Mouse (Mus musculus) cerebellum, adult 2 months (tissue): Measurements from ENCODE around the gene Pdx1. TPM values are rescaled to one million over a fixed set of nuclear protein-coding genes. Genes with fewer than 3 reads are reported as not detected.

Experiments
- DNase-seq, 2 experiments: peaks; one replicate each; pipeline ENCODE4 v3.0.0; 2021
- H3K27ac ChIP-seq: fragments of 200-500 bp; 2 replicates; pipeline ENCODE4 v1.5.1; 2012; ENCODE audit warnings: low read length, control low read depth, inconsistent platforms; ENCODE audit not compliant: insufficient read depth
- H3K27me3 ChIP-seq: fragments of 200-500 bp; 2 replicates; pipeline ENCODE4 v1.6.1; 2012; ENCODE audit warnings: inconsistent platforms, mild to moderate bottlenecking, low read length, moderate library complexity; ENCODE audit not compliant: control insufficient read depth, insufficient read depth
- H3K4me1 ChIP-seq: fragments of 200-500 bp; 2 replicates; pipeline ENCODE4 v1.6.1; 2011; ENCODE audit warnings: low read length; ENCODE audit not compliant: control insufficient read depth, insufficient read depth
- H3K4me3 ChIP-seq: fragments of 200-500 bp; replicated peaks from 2 replicates; pipeline ENCODE3; 2011; ENCODE audit warnings: mild to moderate bottlenecking, low read depth, low read length, control low read depth; ENCODE audit not compliant: insufficient read depth
- CTCF ChIP-seq: fragments of 200-500 bp; IDR thresholded peaks from 2 replicates; pipeline ENCODE4 v1.5.1; 2011; ENCODE audit warnings: low read depth, mild to moderate bottlenecking, control low read depth, low read length, moderate library complexity, borderline replicate concordance; ENCODE audit not compliant: insufficient read depth
- POLR2A ChIP-seq: fragments of 200-500 bp; IDR thresholded peaks from 2 replicates; pipeline ENCODE4 v1.6.1; 2011; ENCODE audit warnings: low read length, control low read depth, borderline replicate concordance; ENCODE audit not compliant: insufficient read depth
- WGBS: fragments of 180-500 bp; shearing (Covaris S2); methylation state at CpG from one replicate; pipeline ENCODE4 v1.1.7; 2018; 5-methylcytosine and 5-hydroxymethylcytosine counted together
- polyA plus RNA-seq: library from polyadenylated mRNA; depleted of rRNA; stranded (reverse); fragments of >200 nt; gene quantifications from 2 replicates; pipeline ENCODE4 v1.2.3, GENCODE M21; 2012

The Pdx1 gene
- polyA plus RNA-seq, 1 experiment = not detected

DNA sequence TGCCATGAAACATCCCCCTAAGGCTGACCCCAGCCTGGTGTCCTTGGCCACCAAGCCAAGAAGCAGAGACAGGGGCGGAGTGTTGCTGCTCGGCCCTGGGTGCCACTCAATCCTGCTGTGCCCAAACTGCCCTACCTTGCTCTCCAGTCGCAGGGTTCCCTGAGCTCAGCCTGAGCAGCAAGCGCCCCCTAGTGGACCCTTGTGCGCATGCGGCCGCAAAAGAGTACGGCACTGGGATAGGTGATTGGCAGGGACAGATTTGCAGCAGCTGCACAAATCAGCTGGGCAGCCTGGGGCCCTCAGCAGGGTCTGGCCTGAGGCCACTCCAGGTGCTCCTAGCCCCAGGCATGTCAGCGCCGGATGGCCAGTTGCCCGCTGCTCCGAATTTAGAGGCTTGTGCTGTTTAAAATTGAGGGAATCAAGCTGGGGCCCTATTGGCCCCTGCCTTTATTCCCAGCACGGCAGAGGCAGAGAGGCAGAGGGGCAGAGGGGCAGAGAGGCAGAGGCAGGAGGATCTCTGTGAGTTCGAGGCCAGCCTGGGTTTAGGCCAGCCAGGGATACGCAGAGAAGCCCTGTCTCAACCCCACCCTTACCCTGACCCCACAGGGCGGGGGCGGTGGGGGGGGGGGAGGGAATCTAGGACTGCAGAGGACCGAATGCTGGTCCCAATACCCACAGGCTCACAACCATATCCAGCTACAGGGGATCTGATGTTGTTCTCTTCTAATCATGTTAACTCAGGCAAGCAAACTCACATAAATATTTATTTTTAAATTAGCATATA lies 23.6 kb downstream of the Pdx1 start:
- DNase-seq = peak; percentile 46 to 60
- Histone ChIP-seq H3K27me3 (no peaks in the 10 kb centered on the region; the same call in 1 of the 2 replicates), H3K4me3 (no peak overlapping the region), H3K4me1 (no peaks in the 10 kb centered on the region), H3K27ac (no peak overlapping the region)
- TF ChIP-seq CTCF = peak; percentile 79
- TF ChIP-seq POLR2A = no peak
- 18% methylated on average over 18 of the region's 18 CpGs for WGBS

DNA sequence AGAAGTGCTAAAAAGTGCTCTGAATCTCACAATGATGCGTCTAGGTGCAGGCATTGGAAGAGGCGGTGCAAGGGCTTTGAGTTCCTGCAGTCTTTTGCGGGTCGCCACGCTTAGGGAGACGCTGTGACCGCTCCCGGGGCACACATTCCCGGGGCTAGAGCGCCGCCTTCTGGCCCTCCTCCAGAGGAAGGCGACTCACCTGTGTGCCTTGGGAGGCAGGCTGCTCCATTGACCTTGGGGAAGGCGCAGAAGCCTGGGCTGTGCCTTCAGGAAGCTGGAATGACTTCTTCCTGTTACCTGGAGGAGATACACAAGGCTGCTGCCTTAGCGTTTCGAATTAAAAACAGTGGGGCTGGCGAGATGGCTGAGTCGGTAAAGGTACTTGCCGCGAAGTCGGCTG lies 24.4 kb downstream of the Pdx1 start:
- no peak overlapping the region for H3K4me3 ChIP-seq
- H3K27me3 ChIP-seq = no peaks in the 10 kb centered on the region; the same call in 1 of the 2 replicates
- peak; percentile 49; the same call in 1 of the 2 replicates for TF ChIP-seq CTCF
- TF ChIP-seq POLR2A = no peak
- no peaks in the 10 kb centered on the region for H3K4me1 ChIP-seq
- no peak overlapping the region for H3K27ac ChIP-seq
- WGBS = 9% methylated on average over 20 of the region's 20 CpGs
- peak; percentile 21 to 33 for DNase-seq

DNA sequence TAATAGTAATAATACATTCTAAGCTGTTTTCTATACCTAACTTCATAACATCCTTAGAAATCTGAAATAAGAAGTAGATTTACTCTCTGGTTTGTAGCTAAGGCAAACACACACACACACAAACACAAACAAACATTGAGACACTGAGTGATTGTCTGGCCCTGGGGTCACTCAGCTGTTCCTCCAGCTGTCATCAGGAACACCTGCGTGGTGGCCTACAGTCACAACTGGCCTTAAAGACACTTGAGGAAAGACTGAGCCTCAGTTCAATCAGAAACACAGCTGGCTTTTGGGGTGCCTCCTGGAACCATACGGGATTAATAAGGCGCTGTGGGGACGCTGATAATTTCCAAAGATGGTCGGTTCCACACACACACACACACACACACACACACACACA lies 27.5 kb downstream of the Pdx1 start:
- H3K4me3 ChIP-seq = no peak overlapping the region
- DNase-seq = no peak
- 66% methylated on average over 5 of the region's 5 CpGs for WGBS
- H3K4me1 ChIP-seq = no peaks in the 10 kb centered on the region
- H3K27me3 ChIP-seq = peaks cover 2% of the 10 kb centered on the region; the same call in 1 of the 2 replicates
- H3K27ac ChIP-seq = no peak overlapping the region
- TF ChIP-seq CTCF = no peak
- TF ChIP-seq POLR2A = no peak

DNA sequence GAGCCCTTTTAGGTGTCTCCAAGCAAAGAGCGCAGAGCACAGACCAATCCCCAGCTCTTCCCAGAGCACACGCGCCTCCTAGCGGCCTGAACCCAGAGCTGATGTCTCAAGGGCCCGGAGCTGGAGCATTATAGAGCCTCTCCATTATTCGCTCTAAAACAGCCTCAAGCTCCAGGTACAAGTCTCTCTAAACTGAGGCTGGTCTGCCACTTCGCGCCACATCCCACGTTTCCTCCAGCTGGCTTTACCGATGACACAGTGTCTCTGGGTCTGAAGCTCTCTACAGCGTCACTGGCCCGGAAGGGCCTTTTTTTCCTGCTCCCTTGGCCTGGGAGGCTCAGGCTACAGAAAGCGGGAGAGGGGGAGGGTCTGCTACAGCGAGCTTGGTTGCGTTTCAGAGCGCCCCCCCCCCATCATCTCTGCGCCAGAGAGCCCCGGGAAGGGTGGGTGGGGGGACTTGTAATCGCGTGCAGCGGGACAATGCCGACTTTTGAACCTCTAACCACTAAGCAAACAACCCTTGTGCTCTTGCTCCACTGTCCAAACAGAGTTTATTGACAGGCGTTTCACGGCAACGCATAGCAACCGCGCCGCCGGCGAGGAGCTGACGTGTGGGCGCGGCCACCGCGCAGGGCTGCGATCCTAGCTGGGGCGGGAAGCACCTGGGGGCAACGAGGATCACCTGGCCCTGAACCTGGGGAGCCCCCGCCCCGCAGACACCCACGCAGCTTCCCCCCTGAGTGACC lies 29.7 kb downstream of the Pdx1 start:
- whole genome bisulfite sequencing = under 1% methylated on average over 41 of the region's 41 CpGs
- no peak for TF ChIP-seq POLR2A
- TF ChIP-seq CTCF = peak; percentile 58; the same call in 1 of the 2 replicates
- H3K4me1 ChIP-seq = no peaks in the 10 kb centered on the region
- H3K4me3 ChIP-seq = no peak overlapping the region
- H3K27me3 ChIP-seq = peaks cover 5% of the 10 kb centered on the region; the same call in 1 of the 2 replicates
- H3K27ac ChIP-seq = no peak overlapping the region
- DNase-seq = peak in 1 of 2 experiments; percentile 35

DNA sequence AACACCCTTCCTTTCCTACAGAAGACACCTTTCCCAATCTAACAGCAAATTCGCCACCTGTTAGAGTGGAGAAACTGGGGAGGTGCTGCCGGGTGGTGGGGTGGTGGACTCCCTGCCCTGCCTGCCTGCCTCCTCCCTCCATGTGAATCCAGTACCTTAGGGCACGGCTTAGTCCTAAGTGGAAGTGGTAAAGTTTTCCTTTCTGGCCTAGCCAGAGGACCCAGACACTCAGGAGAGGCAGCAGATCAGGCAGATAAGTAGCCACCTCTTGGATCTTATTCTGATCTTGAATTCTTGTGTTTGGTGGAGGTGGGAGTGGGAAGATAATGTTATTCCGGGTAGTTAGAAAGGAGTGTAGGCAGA lies 30.2 kb downstream of the Pdx1 start:
- DNase-seq = no peak
- no peak for TF ChIP-seq CTCF
- Histone ChIP-seq H3K4me1 (no peaks in the 10 kb centered on the region), H3K27me3 (peaks cover 5% of the 10 kb centered on the region; the same call in 1 of the 2 replicates), H3K27ac (no peak overlapping the region), H3K4me3 (no peak overlapping the region)
- 1% methylated on average over 4 of the region's 4 CpGs for WGBS

DNA sequence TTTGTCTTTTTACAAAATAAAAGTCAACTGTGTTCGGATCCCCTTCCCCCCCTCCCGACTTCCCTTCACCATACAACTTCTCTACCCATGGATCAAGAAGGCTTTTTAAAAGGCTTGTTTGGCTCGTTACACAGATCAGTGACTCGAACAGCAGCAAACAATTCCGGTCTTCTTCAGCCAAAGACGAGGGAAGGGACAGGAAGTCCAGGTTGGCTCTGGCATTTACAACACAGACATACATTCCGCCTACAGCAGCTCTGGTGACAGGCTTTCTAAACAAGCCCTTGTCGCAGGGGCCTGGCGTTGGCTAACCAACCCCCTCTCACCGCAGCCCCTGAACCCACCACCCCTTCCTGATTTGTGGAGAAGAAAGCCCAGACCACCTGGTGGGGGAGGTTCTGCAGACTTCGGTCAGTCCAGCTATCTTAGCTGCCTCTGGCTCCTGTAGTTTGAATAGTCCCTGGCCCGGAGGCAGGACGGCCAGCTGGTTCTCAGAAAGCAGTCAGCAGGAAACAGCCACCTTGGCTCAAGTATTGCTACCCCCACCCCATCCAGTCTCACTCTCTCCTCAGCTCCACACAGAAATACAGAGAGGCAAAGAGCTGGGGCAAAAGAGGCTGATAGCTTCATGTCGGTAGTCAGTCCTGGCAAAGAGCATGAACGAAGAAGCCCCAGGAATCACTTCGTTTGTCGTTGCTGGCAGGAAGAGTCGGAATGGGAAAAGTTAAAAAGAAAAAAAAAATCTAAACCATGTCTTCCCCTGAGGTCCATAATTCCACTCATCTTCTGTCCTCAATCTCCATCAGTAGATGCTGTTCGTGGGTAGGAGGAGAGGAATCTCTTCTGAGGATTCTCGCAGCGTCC lies 31.4 kb downstream of the Pdx1 start:
- DNase-seq = no peak
- no peak overlapping the region for H3K27ac ChIP-seq
- TF ChIP-seq CTCF (no peak), POLR2A (no peak)
- WGBS = 2% methylated on average over 21 of the region's 21 CpGs
- H3K4me1 ChIP-seq = no peaks in the 10 kb centered on the region
- H3K4me3 ChIP-seq = no peak overlapping the region
- peaks cover 7% of the 10 kb centered on the region; the same call in 1 of the 2 replicates for H3K27me3 ChIP-seq

DNA sequence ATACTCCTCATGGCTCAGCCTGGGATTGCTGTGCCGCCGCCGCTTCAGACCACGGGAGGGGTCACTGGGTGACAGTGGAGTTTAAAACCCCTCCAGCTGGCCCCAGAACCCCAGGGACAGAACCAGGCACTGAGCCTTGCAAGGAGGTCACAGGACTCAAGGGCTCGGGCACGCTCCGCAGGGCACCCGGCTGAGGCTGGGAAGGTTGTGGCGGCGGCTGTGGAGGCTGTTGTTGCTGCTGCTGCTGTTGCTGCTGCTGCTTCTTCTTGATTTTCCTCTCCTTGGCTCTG lies 32.0 kb downstream of the Pdx1 start:
- H3K27me3 ChIP-seq = peaks cover 8% of the 10 kb centered on the region; the same call in 1 of the 2 replicates
- H3K4me1 ChIP-seq = no peaks in the 10 kb centered on the region
- DNase-seq = no peak
- no peak overlapping the region for H3K4me3 ChIP-seq
- no peak overlapping the region for H3K27ac ChIP-seq
- WGBS = 3% methylated on average over 10 of the region's 10 CpGs
- TF ChIP-seq CTCF (no peak), POLR2A (no peak)
